Mouse (Mus musculus) thymus, adult 2 months (tissue): ENCODE measurements around the gene Spats2l.

Experiments used
- CTCF ChIP-seq: fragments of 200-500 bp; IDR thresholded peaks from 2 replicates; pipeline ENCODE4 v1.5.1; 2012; ENCODE audit warnings: mild to moderate bottlenecking, control low read depth, low read length, moderate library complexity, borderline replicate concordance; ENCODE audit not compliant: control insufficient read depth, poor library complexity, insufficient read depth; ENCODE audit errors: extremely low read depth
- POLR2A ChIP-seq: fragments of 200-500 bp; IDR thresholded peaks from 2 replicates; pipeline ENCODE4 v1.6.1; 2012; ENCODE audit warnings: mild to moderate bottlenecking, low read length, control low read depth, moderate library complexity; ENCODE audit not compliant: control insufficient read depth, poor library complexity, insufficient read depth; ENCODE audit errors: extremely low read depth

GRCm38 (mm10) chr1:57878957-57879356 lies 105.0 kb downstream of the Spats2l start:
- no peak for TF ChIP-seq CTCF
- no peak for TF ChIP-seq POLR2A
